Mouse (Mus musculus) MN1 (cell line): ENCODE results near the gene Synrg.
A peak's percentile ranks its signal among the peaks of the same experiment; 100 is the strongest.

Experiments
- DNase-seq: peaks from one replicate; pipeline ENCODE4 v3.0.0-alpha.2; 2016; ENCODE audit warnings: low spot score

Gene Synrg

GRCm38 (mm10) chr11:83991701-83992100 lies 27.5 kb downstream of the Synrg start:
- peak; percentile 50 for DNase-seq

- no peak for DNase-seq
Measured at GRCm38 (mm10) chr11:83993428-83993827, 29.2 kb downstream of the Synrg start.

GRCm38 (mm10) chr11:83994481-83994880 lies 30.3 kb downstream of the Synrg start:
- no peak for DNase-seq

- DNase-seq = no peak
Measured at GRCm38 (mm10) chr11:83995535-83995950, 31.3 kb downstream of the Synrg start.

- no peak for DNase-seq
Measured at GRCm38 (mm10) chr11:83997171-83997868, 33.1 kb downstream of the Synrg start.

- DNase-seq = no peak
Measured at GRCm38 (mm10) chr11:83998993-83999392, 34.8 kb downstream of the Synrg start.

- no peak for DNase-seq
Measured at GRCm38 (mm10) chr11:83999411-83999915, 35.2 kb downstream of the Synrg start.

- no peak for DNase-seq
Measured at GRCm38 (mm10) chr11:84001257-84001656, 37.0 kb downstream of the Synrg start.

GRCm38 (mm10) chr11:84003986-84004385 lies 39.8 kb downstream of the Synrg start:
- no peak for DNase-seq

- no peak for DNase-seq
Measured at GRCm38 (mm10) chr11:84009001-84009400, 44.8 kb downstream of the Synrg start.

GRCm38 (mm10) chr11:84010411-84010810 lies 46.2 kb downstream of the Synrg start:
- DNase-seq = no peak

GRCm38 (mm10) chr11:84011050-84011449 lies 46.8 kb downstream of the Synrg start:
- DNase-seq = no peak

GRCm38 (mm10) chr11:84011576-84011975 lies 47.3 kb downstream of the Synrg start:
- DNase-seq = no peak

GRCm38 (mm10) chr11:84013105-84013504 lies 48.9 kb downstream of the Synrg start:
- no peak for DNase-seq

GRCm38 (mm10) chr11:84016147-84016809 lies 52.0 kb downstream of the Synrg start:
- DNase-seq = no peak

GRCm38 (mm10) chr11:84016810-84017508 lies 52.7 kb downstream of the Synrg start:
- DNase-seq = no peak

- no peak for DNase-seq
Measured at GRCm38 (mm10) chr11:84027231-84027630, 63.0 kb downstream of the Synrg start.

- no peak for DNase-seq
Measured at GRCm38 (mm10) chr11:84028271-84029028, 64.2 kb downstream of the Synrg start.

- DNase-seq = peak; percentile 22
Measured at GRCm38 (mm10) chr11:84031971-84032370, 67.7 kb downstream of the Synrg start.

GRCm38 (mm10) chr11:84032559-84032958 lies 68.3 kb downstream of the Synrg start:
- no peak for DNase-seq

- no peak for DNase-seq
Measured at GRCm38 (mm10) chr11:84033671-84034070, 69.4 kb downstream of the Synrg start.

GRCm38 (mm10) chr11:84040621-84041020 lies 76.4 kb downstream of the Synrg start:
- DNase-seq = no peak
